Mouse (Mus musculus) brown adipose tissue, adult 24 weeks (tissue): ENCODE measurements around the gene Gm47289. TPM values are rescaled to one million over a fixed set of nuclear protein-coding genes. Genes with fewer than 3 reads are reported as not detected.

Experiments
- H3K27ac ChIP-seq: fragments of 200-500 bp; replicated peaks from 2 replicates; pipeline ENCODE4 v1.5.1; 2012; ENCODE audit warnings: low read depth, mild to moderate bottlenecking, low read length
- H3K4me1 ChIP-seq: fragments of 200-500 bp; 2 replicates; pipeline ENCODE4 v1.6.1; 2012; ENCODE audit warnings: low read length, mixed read lengths; ENCODE audit not compliant: control insufficient read depth, insufficient read depth, insufficient read length
- H3K4me3 ChIP-seq: fragments of 200-500 bp; 2 replicates; pipeline ENCODE4 v1.5.1; 2012; ENCODE audit warnings: low read depth, mild to moderate bottlenecking, low read length, moderate library complexity; ENCODE audit not compliant: insufficient read depth
- polyA plus RNA-seq: library from polyadenylated mRNA; stranded (reverse); fragments of >200 nt; gene quantifications from 2 replicates; pipeline ENCODE4 v1.2.4, GENCODE M21; 2012; ENCODE audit not compliant: missing spikeins, insufficient read depth, insufficient read length

Gene Gm47289
- not detected in 2 replicates for polyA plus RNA-seq

DNA sequence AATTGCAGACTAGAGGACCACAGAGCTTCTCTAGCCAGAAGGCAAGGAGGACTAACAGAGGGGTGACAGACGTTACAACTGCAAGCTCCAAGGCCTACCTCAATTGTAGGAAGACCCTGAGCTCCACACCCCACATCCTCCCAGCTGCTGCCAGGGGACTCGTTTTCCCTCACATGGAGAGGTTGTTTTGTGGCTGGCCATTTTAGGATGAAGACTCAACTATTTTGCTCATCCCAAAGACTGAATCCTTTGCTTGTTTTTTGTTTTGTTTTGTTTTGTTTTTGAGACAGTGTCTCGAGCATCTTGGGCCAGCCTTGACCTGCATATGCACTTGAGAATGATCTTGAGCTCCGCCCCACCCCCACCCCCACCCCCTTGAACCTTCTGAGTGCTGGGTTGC, at the start of gene Gm47289:
Gene Gm47289 (plus strand): TSS at position 301 of the 400 bp plus-strand sequence.
- peaks cover 9% of the 10 kb centered on the region for H3K4me1 ChIP-seq
- no peak within 1 kb of the TSS for H3K27ac ChIP-seq
- H3K4me3 ChIP-seq: no peak within 1 kb of the TSS

DNA sequence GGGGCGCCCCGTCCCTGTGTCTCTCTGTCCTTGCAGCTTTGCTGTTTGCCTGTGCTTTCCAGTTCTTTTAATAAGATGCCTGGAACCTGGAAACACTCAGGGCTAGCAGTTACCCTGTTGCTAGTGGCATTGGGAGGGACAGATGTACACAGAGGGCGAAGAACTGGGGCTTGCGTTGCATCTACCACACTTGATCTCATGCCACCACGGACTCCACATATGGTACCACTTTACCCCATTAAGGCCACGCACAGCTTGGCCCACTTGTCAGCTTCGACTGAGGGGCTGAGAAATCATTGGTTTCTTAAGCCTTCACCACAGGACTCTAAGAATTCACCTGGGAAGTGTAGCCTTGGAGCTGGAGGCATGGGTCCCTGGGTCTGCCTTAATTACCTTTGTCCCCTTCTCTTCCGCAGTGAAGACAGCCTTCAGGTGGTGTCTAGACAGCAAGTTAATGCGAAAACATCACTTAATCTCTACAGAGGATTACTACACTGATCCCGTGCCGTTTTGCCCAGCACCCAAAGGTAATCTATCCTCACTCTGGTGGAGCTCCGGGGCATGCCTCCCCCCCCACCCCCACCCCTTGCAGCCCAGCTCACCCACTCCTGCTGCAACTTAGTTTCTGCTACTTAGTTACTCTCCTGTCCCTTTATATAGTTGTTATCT, 49.1 kb upstream of the Gm47289 start:
- Histone ChIP-seq H3K4me3 (no peak overlapping the region), H3K27ac (no peak overlapping the region), H3K4me1 (no peaks in the 10 kb centered on the region)

DNA sequence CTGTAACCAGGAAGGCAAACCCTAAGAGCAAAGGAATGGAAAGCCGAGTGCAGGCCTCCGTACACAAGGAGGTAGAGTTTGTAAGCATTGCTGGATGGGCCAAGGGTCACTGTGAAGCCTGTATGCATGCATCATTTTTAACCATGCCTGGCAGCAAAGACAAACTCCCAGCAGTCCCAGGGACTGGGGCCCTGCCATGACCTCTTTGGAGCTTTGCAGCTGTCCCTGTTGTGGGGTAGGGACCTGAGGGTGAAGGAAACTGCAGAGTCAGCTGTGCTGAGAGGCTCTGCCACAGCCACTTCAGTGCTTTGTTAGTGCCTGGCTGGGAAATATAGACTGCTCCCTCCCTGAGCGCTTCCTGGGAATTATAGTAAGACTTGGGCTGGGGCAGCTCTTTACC, 48.3 kb upstream of the Gm47289 start:
- Histone ChIP-seq H3K4me3 (no peak overlapping the region), H3K4me1 (no peaks in the 10 kb centered on the region), H3K27ac (0 out of 2 replicates have a peak overlapping the region, but pooled peaks have one; percentile 5)

DNA sequence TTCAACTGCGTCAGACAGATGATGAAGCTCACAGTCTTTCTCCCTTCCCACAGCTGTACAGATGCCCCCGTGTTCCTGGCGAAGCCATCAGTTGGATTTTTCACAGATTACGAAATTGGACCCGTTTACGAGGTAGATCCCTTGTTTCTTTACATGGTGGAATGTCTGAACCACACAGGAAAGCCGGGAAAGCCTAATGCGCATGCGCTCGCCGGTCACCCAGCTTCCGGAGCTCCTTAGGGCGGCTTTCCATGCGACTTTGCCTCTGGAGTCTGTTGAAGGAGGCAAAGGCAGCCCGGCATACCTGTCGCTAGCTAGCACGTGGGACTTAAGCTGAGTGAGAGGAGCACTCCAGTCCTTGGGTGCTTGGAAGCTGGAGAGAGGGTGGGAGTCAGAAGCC, 44.0 kb upstream of the Gm47289 start:
- Histone ChIP-seq H3K27ac (no peak overlapping the region), H3K4me1 (no peaks in the 10 kb centered on the region), H3K4me3 (no peak overlapping the region)

DNA sequence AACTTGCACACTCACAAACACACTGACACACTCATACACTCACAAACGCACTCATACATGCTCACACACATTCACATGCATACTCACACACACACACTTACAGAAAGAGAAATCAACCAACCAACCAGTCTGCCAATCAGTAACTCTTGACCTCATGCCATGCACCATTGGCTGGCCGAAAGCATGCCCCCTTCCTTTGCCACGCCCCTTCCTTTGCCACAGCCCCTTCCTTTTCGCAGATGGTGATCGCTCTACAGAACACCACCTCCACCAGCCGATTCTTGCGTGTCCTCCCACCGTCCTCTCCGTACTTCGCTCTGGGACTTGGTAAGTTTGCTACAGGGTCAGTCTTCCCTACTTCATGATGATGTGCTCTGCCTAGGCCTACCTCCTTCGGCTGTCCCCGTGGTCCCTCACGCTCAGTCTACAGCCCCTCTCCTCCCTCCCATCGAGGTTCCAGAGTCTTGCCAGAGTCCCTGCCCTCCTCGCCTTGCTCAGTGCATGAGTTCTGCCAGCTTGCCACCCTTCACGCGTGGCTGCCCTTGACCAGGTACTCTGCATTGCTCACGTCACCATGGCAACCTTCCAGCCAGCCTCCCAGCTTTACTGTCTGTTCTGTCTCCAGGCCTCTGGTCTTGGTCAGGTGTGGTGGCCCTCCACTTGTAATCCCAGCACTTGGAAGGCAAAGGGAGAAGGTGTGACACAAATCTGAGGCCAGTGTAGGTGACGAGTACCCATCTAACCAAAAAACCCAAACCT, 39.4 kb upstream of the Gm47289 start:
- Histone ChIP-seq H3K4me3 (no peak overlapping the region), H3K27ac (no peak overlapping the region), H3K4me1 (no peaks in the 10 kb centered on the region)

DNA sequence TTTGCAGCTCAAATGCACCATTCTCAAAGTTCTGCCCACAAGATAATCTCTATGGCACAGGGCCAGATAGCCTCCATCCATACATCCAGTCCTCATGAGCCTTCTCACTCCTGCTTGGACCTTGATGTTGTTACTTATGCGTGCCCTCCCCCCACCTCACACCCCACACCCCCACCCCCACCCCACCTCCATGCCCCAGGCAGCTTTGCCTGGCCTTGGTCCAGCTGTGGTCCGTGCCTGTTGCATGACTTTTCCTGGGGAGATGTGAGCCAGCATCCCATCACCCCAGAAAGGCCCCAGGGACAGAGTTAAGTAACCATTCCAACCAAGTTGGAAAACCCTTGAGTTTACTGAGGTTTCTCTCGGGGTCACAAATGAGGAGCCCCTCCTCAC, 38.8 kb upstream of the Gm47289 start:
- Histone ChIP-seq H3K4me3 (no peak overlapping the region), H3K27ac (no peak overlapping the region), H3K4me1 (no peaks in the 10 kb centered on the region)

DNA sequence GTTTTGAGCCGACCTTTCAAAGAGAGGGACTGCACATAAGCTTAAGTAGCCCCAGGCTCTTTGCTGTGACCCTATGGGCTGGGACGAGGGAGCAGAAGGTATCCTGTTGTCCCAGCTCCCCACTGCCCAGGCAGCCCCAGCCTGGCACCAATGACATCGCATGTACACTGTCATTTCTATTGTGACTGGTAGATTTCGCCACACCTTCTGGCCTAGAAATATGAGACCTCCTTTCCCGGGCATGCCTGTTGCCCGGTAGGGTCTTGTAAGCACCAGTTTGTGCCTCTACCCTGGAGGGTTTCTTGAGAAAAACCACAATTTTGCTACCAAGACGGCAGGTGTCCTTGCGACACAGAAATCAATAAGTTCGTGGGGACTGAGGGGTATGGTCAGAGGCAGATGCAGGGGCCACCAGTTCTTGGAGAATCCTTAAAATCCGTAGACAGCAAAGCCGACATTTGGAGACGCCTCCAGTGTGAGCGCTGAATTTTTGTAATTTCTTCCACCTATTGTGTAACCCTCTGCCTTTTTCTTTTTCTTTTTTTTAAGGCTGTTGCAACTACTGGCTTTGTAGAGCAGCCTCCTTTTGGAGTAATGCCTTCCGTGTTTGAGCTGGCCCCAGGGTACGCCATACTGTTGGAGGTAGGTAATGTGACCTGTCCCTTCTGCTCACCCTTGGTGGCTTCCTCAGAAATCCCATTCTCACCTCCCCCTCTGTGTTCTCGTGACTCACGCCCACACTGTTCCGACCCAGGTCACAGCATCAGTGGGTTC, 36.2 kb upstream of the Gm47289 start:
- Histone ChIP-seq H3K4me3 (no peak overlapping the region), H3K4me1 (no peaks in the 10 kb centered on the region), H3K27ac (no peak overlapping the region)

- H3K4me3 ChIP-seq: no peak overlapping the region
- H3K27ac ChIP-seq: no peak overlapping the region
- no peaks in the 10 kb centered on the region for H3K4me1 ChIP-seq
Measured at GRCm38 (mm10) chr9:119128436-119129181, 30.4 kb upstream of the Gm47289 start.

- H3K4me1 ChIP-seq: no peaks in the 10 kb centered on the region
- no peak overlapping the region for H3K27ac ChIP-seq
- no peak overlapping the region for H3K4me3 ChIP-seq
Measured at GRCm38 (mm10) chr9:119130692-119131091, 28.3 kb upstream of the Gm47289 start.

DNA sequence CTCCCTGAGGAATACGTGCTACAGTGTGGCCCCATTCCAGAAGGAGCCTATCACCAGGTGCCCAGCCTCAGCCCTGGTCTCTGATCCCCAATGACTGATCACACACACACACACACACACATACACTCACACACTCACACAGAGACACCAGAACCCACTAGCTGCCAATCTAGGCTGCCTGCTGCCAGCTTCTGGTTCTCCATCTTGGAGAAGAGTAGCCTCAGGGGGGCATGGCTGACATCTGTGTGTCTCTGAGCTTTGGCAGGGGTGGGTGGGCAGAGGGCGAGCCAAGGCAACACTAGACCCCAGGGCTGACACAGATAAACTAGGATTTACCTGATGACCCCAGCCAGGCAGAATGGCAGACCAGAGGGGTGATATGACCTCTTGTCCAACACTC, 20.1 kb upstream of the Gm47289 start:
- Histone ChIP-seq H3K27ac (no peak overlapping the region), H3K4me1 (no peaks in the 10 kb centered on the region), H3K4me3 (no peak overlapping the region)

GRCm38 (mm10) chr9:119142066-119142465, 16.9 kb upstream of the Gm47289 start:
- no peaks in the 10 kb centered on the region for H3K4me1 ChIP-seq

DNA sequence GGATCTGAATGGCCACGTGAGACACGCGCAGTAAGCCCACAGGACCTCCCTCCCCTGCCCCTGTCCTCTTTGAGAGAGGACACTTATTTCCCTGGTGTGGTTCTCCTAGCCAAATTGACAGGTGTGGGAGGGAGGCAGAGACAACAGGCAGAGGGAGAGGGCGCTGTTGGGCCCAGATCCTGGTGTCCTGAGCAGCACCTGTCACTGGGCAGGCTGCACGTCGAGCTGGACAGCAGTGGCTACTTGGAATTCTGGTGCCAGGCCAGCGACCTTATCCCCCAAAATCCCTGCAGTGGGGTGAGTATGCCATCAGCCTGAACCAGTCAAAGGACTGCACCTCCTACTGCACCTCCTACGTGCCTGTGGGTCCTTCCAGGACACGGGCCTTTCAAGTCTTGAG, 15.6 kb upstream of the Gm47289 start:
- Histone ChIP-seq H3K4me1 (no peaks in the 10 kb centered on the region), H3K27ac (no peak overlapping the region), H3K4me3 (no peak overlapping the region)

More at GRCm38 (mm10) chr9:119142066-119142465, 16.9 kb upstream of the Gm47289 start:
- no peak overlapping the region for H3K4me3 ChIP-seq
- no peak overlapping the region for H3K27ac ChIP-seq

GRCm38 (mm10) chr9:119144696-119145095, 14.3 kb upstream of the Gm47289 start:
- H3K27ac ChIP-seq: no peak overlapping the region
- no peaks in the 10 kb centered on the region for H3K4me1 ChIP-seq
- H3K4me3 ChIP-seq: no peak overlapping the region

DNA sequence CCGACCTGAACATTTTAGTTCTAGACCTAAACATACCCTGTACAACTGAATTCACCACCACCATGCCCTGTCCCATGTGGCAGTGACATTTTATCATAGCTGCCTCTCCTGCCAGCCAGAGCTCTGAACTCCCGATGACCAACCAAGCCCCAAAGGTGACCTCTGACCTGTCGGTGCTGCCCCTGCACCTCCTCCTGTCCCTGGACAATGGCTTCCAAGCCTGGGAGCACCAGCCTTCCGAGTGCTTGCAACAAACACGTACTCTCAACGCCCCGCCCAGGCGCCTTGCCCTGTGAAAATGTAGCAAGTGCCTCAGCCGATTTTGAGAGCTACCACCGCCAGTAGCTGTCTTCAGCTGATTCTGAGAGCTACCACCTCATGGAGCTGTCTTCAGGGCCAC, 13.8 kb upstream of the Gm47289 start:
- Histone ChIP-seq H3K27ac (no peak overlapping the region), H3K4me3 (no peak overlapping the region), H3K4me1 (no peaks in the 10 kb centered on the region)

GRCm38 (mm10) chr9:119145638-119146037, 13.3 kb upstream of the Gm47289 start:
- no peak overlapping the region for H3K27ac ChIP-seq
- H3K4me3 ChIP-seq: no peak overlapping the region
- H3K4me1 ChIP-seq: no peaks in the 10 kb centered on the region
